Mouse (Mus musculus) CH12.LX (cell line): ENCODE data around the gene Tgm3. TPM values are rescaled to one million over a fixed set of nuclear protein-coding genes. Genes with fewer than 3 reads are reported as not detected.

Source experiments
- DNase-seq: peaks from one replicate; pipeline ENCODE4 v3.0.0-alpha.2; 2013; ENCODE audit errors: extremely low read depth
- H3K27ac ChIP-seq: 2 replicates; pipeline ENCODE4 v1.5.1; 2012; ENCODE audit warnings: low read depth, mild to moderate bottlenecking, control low read depth, moderate library complexity; ENCODE audit not compliant: insufficient read depth
- H3K27me3 ChIP-seq: replicated peaks from 2 replicates; pipeline ENCODE3; 2012; ENCODE audit warnings: inconsistent platforms
- H3K36me3 ChIP-seq, 2 experiments: replicated peaks in 1 of 2; 2 replicates each; pipeline versions ENCODE3 to v1.6.1; 2012; ENCODE audit warnings: inconsistent platforms in 1 of 2, low read length in 1 of 2, mild to moderate bottlenecking in 1 of 2, mixed read lengths in 1 of 2, moderate library complexity in 1 of 2; ENCODE audit not compliant: control insufficient read depth in 1 of 2, insufficient read depth in 1 of 2
- H3K4me1 ChIP-seq, 2 experiments: 2 replicates each; pipeline ENCODE4 v1.6.1; 2012; ENCODE audit warnings: inconsistent platforms in 1 of 2, moderate library complexity in 1 of 2; ENCODE audit not compliant: insufficient read depth in 2 of 2, control insufficient read depth in 1 of 2
- H3K4me2 ChIP-seq: 2 replicates; pipeline ENCODE4 v1.6.1; 2012; ENCODE audit warnings: low read depth, mild to moderate bottlenecking, control low read depth; ENCODE audit not compliant: poor library complexity, insufficient read depth, severe bottlenecking
- H3K4me3 ChIP-seq, 3 experiments: fragments of 150-350 bp in 1 of 3; sonication (generic) in 1 of 3; replicated peaks in 1 of 3; 2 replicates each; pipeline versions ENCODE3 to v1.5.1; 2011 to 2012; ENCODE audit warnings: low read depth in 2 of 3, low read length in 2 of 3, mild to moderate bottlenecking in 2 of 3, moderate library complexity in 2 of 3, control low read depth in 1 of 3, improper control_type of control experiment in 1 of 3, inconsistent platforms in 1 of 3, mixed read lengths in 1 of 3; ENCODE audit not compliant: poor library complexity in 1 of 3
- H3K79me2 ChIP-seq: replicated peaks from 2 replicates; pipeline ENCODE4 v1.6.1; 2012; ENCODE audit warnings: mild to moderate bottlenecking, moderate library complexity; ENCODE audit not compliant: control insufficient read depth, poor library complexity, insufficient read depth, severe bottlenecking; ENCODE audit errors: extremely low read depth
- H3K9ac ChIP-seq: 2 replicates; pipeline ENCODE4 v1.6.1; 2012; ENCODE audit warnings: low read depth, mild to moderate bottlenecking, control low read depth, moderate library complexity; ENCODE audit not compliant: insufficient read depth
- H3K9me3 ChIP-seq: replicated peaks from 2 replicates; pipeline ENCODE3; 2012; ENCODE audit warnings: low read length, inconsistent platforms, mixed read lengths
- CHD1 ChIP-seq: IDR thresholded peaks from 2 replicates; pipeline ENCODE4 v1.6.1; 2012; ENCODE audit warnings: low read depth, low read length, improper control_type of control experiment, inconsistent platforms
- CHD2 ChIP-seq: IDR thresholded peaks from 2 replicates; pipeline ENCODE4 v1.6.1; 2011; ENCODE audit warnings: low read length, improper control_type of control experiment
- CTCF ChIP-seq, 2 experiments: IDR thresholded peaks in 1 of 2; conservative IDR thresholded peaks in 1 of 2; 2 replicates each; pipeline ENCODE4 v1.5.1; 2011 to 2012; ENCODE audit warnings: low read depth in 2 of 2, low read length in 2 of 2, improper control_type of control experiment in 1 of 2, inconsistent platforms in 1 of 2, mild to moderate bottlenecking in 1 of 2, moderate library complexity in 1 of 2
- E2F4 ChIP-seq: IDR thresholded peaks from 2 replicates; pipeline ENCODE4 v1.6.1; 2011; ENCODE audit warnings: low read depth, low read length, improper control_type of control experiment; ENCODE audit not compliant: insufficient replicate concordance
- ELF1 ChIP-seq: IDR thresholded peaks from 2 replicates; pipeline ENCODE4 v1.6.1; 2014; ENCODE audit warnings: low read depth, mild to moderate bottlenecking, inconsistent platforms, low read length, improper control_type of control experiment
- EP300 ChIP-seq: IDR thresholded peaks from 2 replicates; pipeline ENCODE4 v1.6.1; 2011; ENCODE audit warnings: low read length, improper control_type of control experiment
- ETS1 ChIP-seq: conservative IDR thresholded peaks from 2 replicates; pipeline ENCODE4 v1.6.1; 2012; ENCODE audit warnings: low read depth, mild to moderate bottlenecking, inconsistent platforms, low read length, improper control_type of control experiment, moderate library complexity
- HCFC1 ChIP-seq: IDR thresholded peaks from 2 replicates; pipeline ENCODE4 v1.6.1; 2012; ENCODE audit warnings: low read depth, mild to moderate bottlenecking, inconsistent platforms, low read length, improper control_type of control experiment
- IRF4 ChIP-seq: IDR thresholded peaks from 2 replicates; pipeline ENCODE4 v1.6.1; 2014; ENCODE audit warnings: low read depth, mild to moderate bottlenecking, inconsistent platforms, low read length, improper control_type of control experiment
- JUN ChIP-seq: IDR thresholded peaks from 2 replicates; pipeline ENCODE4 v1.6.1; 2011; ENCODE audit warnings: low read depth, mild to moderate bottlenecking, low read length, improper control_type of control experiment, moderate library complexity; ENCODE audit not compliant: insufficient read depth
- JUND ChIP-seq: conservative IDR thresholded peaks from 2 replicates; pipeline ENCODE4 v1.6.1; 2011; ENCODE audit warnings: low read depth, low read length, improper control_type of control experiment
- KAT2A ChIP-seq: IDR thresholded peaks from 2 replicates; pipeline ENCODE4 v1.6.1; 2012; ENCODE audit warnings: low read length, improper control_type of control experiment, inconsistent platforms; ENCODE audit not compliant: insufficient replicate concordance
- MAFK ChIP-seq: IDR thresholded peaks from 2 replicates; pipeline ENCODE4 v1.6.1; 2011; ENCODE audit warnings: low read length, improper control_type of control experiment; ENCODE audit not compliant: insufficient replicate concordance
- MAZ ChIP-seq: IDR thresholded peaks from 2 replicates; pipeline ENCODE4 v1.6.1; 2012; ENCODE audit warnings: low read depth, mild to moderate bottlenecking, inconsistent platforms, low read length, improper control_type of control experiment, moderate library complexity
- MEF2A ChIP-seq: IDR thresholded peaks from 2 replicates; pipeline ENCODE4 v1.6.1; 2014; ENCODE audit warnings: low read depth, mild to moderate bottlenecking, inconsistent platforms, low read length, improper control_type of control experiment, borderline replicate concordance
- MXI1 ChIP-seq: IDR thresholded peaks from 2 replicates; pipeline ENCODE4 v1.6.1; 2011; ENCODE audit warnings: mild to moderate bottlenecking, low read depth, low read length, improper control_type of control experiment
- MYC ChIP-seq: IDR thresholded peaks from 2 replicates; pipeline ENCODE4 v1.6.1; 2011; ENCODE audit warnings: low read depth, mild to moderate bottlenecking, improper control_type of control experiment, low read length
- NELFE ChIP-seq: IDR thresholded peaks from 2 replicates; pipeline ENCODE4 v1.6.1; 2011; ENCODE audit warnings: low read depth, low read length, improper control_type of control experiment
- NRF1 ChIP-seq: IDR thresholded peaks from 2 replicates; pipeline ENCODE4 v1.6.1; 2014; ENCODE audit warnings: low read depth, mild to moderate bottlenecking, inconsistent platforms, low read length, improper control_type of control experiment, moderate library complexity
- POLR2A ChIP-seq: IDR thresholded peaks from 2 replicates; pipeline ENCODE4 v1.6.1; 2011; ENCODE audit warnings: low read depth, mild to moderate bottlenecking, improper control_type of control experiment, low read length
- POLR2AphosphoS2 ChIP-seq: IDR thresholded peaks from 2 replicates; pipeline ENCODE4 v1.6.1; 2011; ENCODE audit warnings: low read depth, low read length, improper control_type of control experiment
- RAD21 ChIP-seq: IDR thresholded peaks from 2 replicates; pipeline ENCODE4 v1.6.1; 2011; ENCODE audit warnings: low read depth, mild to moderate bottlenecking, low read length, improper control_type of control experiment, moderate library complexity
- RCOR1 ChIP-seq: conservative IDR thresholded peaks from 2 replicates; pipeline ENCODE4 v1.6.1; 2012; ENCODE audit warnings: low read depth, mild to moderate bottlenecking, inconsistent platforms, low read length, improper control_type of control experiment
- SIN3A ChIP-seq: IDR thresholded peaks from 2 replicates; pipeline ENCODE4 v1.6.1; 2012; ENCODE audit warnings: low read length, improper control_type of control experiment, inconsistent platforms
- SMC3 ChIP-seq: IDR thresholded peaks from 2 replicates; pipeline ENCODE4 v1.6.1; 2011; ENCODE audit warnings: low read depth, low read length, improper control_type of control experiment
- TBP ChIP-seq: conservative IDR thresholded peaks from 2 replicates; pipeline ENCODE4 v1.6.1; 2011; ENCODE audit warnings: low read depth, low read length, improper control_type of control experiment
- TCF12 ChIP-seq: IDR thresholded peaks from 2 replicates; pipeline ENCODE4 v1.6.1; 2014; ENCODE audit warnings: low read depth, mild to moderate bottlenecking, inconsistent platforms, low read length, improper control_type of control experiment
- UBTF ChIP-seq: IDR thresholded peaks from 2 replicates; pipeline ENCODE4 v1.6.1; 2012; ENCODE audit warnings: low read depth, mild to moderate bottlenecking, inconsistent platforms, low read length, improper control_type of control experiment, moderate library complexity
- USF1 ChIP-seq: IDR thresholded peaks from 2 replicates; pipeline ENCODE4 v1.6.1; 2014; ENCODE audit warnings: low read depth, mild to moderate bottlenecking, inconsistent platforms, low read length, improper control_type of control experiment
- USF2 ChIP-seq: conservative IDR thresholded peaks from 2 replicates; pipeline ENCODE4 v1.6.1; 2011; ENCODE audit warnings: low read depth, low read length, improper control_type of control experiment
- ZC3H11A ChIP-seq: IDR thresholded peaks from 2 replicates; pipeline ENCODE4 v1.6.1; 2012; ENCODE audit warnings: low read depth, mild to moderate bottlenecking, inconsistent platforms, low read length, improper control_type of control experiment
- ZMIZ1 ChIP-seq: IDR thresholded peaks from 2 replicates; pipeline ENCODE4 v1.6.1; 2012; ENCODE audit warnings: low read depth, mild to moderate bottlenecking, inconsistent platforms, low read length, improper control_type of control experiment
- ZNF384 ChIP-seq: IDR thresholded peaks from 2 replicates; pipeline ENCODE4 v1.6.1; 2012; ENCODE audit warnings: low read depth, low read length, improper control_type of control experiment, inconsistent platforms
- dilution Hi-C: fragments of 300-500 bp; cut with MboI; formaldehyde crosslinking; loops from 2 replicates; pipeline ENCODE4 v1.14.3; 2020; ENCODE audit warnings: low sequenced_read_pairs; ENCODE audit not compliant: extremely low pct_unique_long_range_greater_than_20kb, extremely low pct_ligation_motif_present
- in situ Hi-C: fragments of 300-500 bp; cut with MboI; formaldehyde crosslinking; loops from 3 replicates; pipeline ENCODE4 v1.14.3; 2019; ENCODE audit warnings: low sequenced_read_pairs, low pct_ligation_motif_present, low pct_unique_long_range_greater_than_20kb, mixed read lengths
- polyA plus RNA-seq: library from polyadenylated mRNA; unstranded; fragments of >175 nt; gene quantifications from 2 replicates; pipeline ENCODE4 v1.2.1, GENCODE M21; 2012; ENCODE audit warnings: low read depth; ENCODE audit not compliant: insufficient read length
- total RNA-seq, 2 experiments: library from RNA; depleted of rRNA; stranded (reverse); fragments of 300-350 nt in 1 of 2; fragments of >200 nt in 1 of 2; gene quantifications; 2 replicates each; pipeline ENCODE4 v1.2.3; 2012 to 2014

The Tgm3 gene
- total RNA-seq (2012; rRNA removed), result not detected in 2 replicates
- total RNA-seq (2014; rRNA removed), result not detected in 2 replicates
- polyA plus RNA-seq, result not detected in 2 replicates

DNA sequence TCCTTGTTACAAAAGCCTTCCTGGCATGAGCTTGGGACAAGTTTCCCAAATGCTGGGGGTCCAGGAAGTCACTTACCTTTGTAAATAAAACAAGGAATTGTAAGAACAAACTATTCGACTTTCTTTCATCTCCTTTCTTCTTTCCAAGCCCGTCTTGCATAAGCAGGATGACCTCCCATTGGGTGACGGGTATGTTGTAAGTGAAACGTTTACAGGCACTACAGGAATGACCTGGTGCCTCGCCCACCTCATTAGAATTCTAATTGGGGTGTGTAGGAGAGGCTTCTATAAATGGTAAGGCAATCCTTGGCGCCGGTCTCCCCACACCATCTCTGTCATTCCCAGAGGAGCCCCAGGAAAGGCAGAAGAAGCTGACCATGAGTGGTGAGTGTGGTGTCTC lies at the start of gene Tgm3:
Gene Tgm3 (plus strand): TSS at position 324 of the 400 bp plus-strand sequence.
- H3K27ac ChIP-seq, result no peak within 1 kb of the TSS
- H3K9me3 ChIP-seq, result no peaks in the 10 kb centered on the region
- dilution Hi-C loops, result no loop called here
- no peak within 1 kb of the TSS for H3K4me2 ChIP-seq
- H3K4me3 ChIP-seq, result no peak within 1 kb of the TSS
- DNase-seq, result no peak
- no peak within 1 kb of the TSS for H3K9ac ChIP-seq
- in situ Hi-C loops, result no loop called here
- TF ChIP-seq ZMIZ1 (no peak), EP300 (no peak), UBTF (no peak), TBP (no peak), MYC (no peak), ZNF384 (no peak), USF2 (no peak), JUND (no peak), CHD1 (no peak), SIN3A (no peak), IRF4 (no peak), POLR2AphosphoS2 (no peak), NRF1 (no peak), USF1 (no peak), TCF12 (no peak), CHD2 (no peak), ETS1 (no peak), MEF2A (no peak), ELF1 (no peak)
- no peaks in the 10 kb centered on the region for H3K79me2 ChIP-seq
- H3K36me3 ChIP-seq, result no peaks in the 10 kb centered on the region
- H3K4me1 ChIP-seq, result no peaks in the 10 kb centered on the region; a peak in 1 of 4 replicates
- H3K27me3 ChIP-seq, result peaks cover 20% of the 10 kb centered on the region

DNA sequence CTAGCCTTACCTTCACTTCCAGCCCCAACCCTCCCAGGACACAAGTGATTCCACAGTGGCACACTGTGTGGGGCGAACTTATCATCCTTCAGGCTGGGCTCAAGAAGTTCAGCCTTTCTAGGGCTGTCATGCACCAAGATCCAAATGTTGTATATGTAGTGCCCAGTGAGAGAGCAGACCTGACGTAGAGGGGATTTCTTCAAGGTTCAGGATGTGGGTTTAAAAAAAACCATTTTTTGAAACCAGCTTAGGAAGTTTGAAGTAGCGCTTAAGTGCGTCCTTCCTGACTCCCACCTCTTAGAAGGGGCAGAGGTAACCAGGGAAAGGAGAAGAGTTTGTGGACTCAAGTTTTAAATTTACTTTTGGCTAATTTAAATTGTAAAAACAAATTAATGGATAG lies 31.5 kb upstream of the Tgm3 start:
- in situ Hi-C loops, result no loop called here
- H3K4me2 ChIP-seq, result no peak overlapping the region
- no peak overlapping the region for H3K4me3 ChIP-seq
- H3K27ac ChIP-seq, result no peak overlapping the region
- no peaks in the 10 kb centered on the region for H3K4me1 ChIP-seq
- no peaks in the 10 kb centered on the region for H3K36me3 ChIP-seq
- no peaks in the 10 kb centered on the region for H3K79me2 ChIP-seq
- dilution Hi-C loops, result no loop called here
- TF ChIP-seq E2F4 (no peak), CTCF (conservative IDR thresholded peaks at IDR 0.05 in 1 of 2, IDR thresholded peaks at IDR 0.05 in 1 of 2; ENCODE audit: low read depth in 2 of 2, low read length in 2 of 2) (no peak), POLR2AphosphoS2 (no peak), SMC3 (no peak), RCOR1 (no peak), NELFE (no peak), IRF4 (no peak), SIN3A (no peak), MAZ (no peak), ZNF384 (no peak), ZC3H11A (no peak), MYC (no peak), POLR2A (no peak), MAFK (no peak), KAT2A (no peak), RAD21 (no peak), ELF1 (no peak), JUN (no peak), MXI1 (no peak), HCFC1 (no peak)
- H3K9me3 ChIP-seq, result no peaks in the 10 kb centered on the region
- DNase-seq, result no peak
- H3K9ac ChIP-seq, result no peak overlapping the region
- peaks cover 12% of the 10 kb centered on the region for H3K27me3 ChIP-seq
